Mouse (Mus musculus) G1E (cell line): ENCODE measurements at regions not wholly inside any gene's neighbourhood (a gene's known extent, or its start where the extent isn't known, plus 50 kb on each side); places are given as distances from the start of the nearest gene placed in this dataset.

ENCODE experiments used
- ATAC-seq: 2 replicates; pipeline ENCODE4 v1.8.0; 2016; ENCODE audit warnings: mild to moderate bottlenecking; ENCODE audit not compliant: insufficient number of reproducible peaks, poor library complexity, low FRiP score, severe bottlenecking; ENCODE audit errors: extremely low read depth
- DNase-seq: peaks from one replicate; pipeline ENCODE4 v3.0.0; 2012; ENCODE audit warnings: low spot score
- H3K27me3 ChIP-seq: 2 replicates; pipeline ENCODE4 v1.6.1; 2012; ENCODE audit warnings: mild to moderate bottlenecking, low read length, inconsistent platforms; ENCODE audit not compliant: insufficient read depth
- H3K36me3 ChIP-seq: replicated peaks from 2 replicates; pipeline ENCODE3; 2012; ENCODE audit warnings: mild to moderate bottlenecking, inconsistent platforms
- H3K4me1 ChIP-seq: 2 replicates; pipeline ENCODE4 v1.6.1; 2012; ENCODE audit warnings: low read depth, low read length, inconsistent platforms, mixed read lengths; ENCODE audit not compliant: insufficient read depth
- H3K4me3 ChIP-seq: 2 replicates; pipeline ENCODE4 v1.5.1; 2012; ENCODE audit warnings: low read depth, mild to moderate bottlenecking, inconsistent platforms, low read length, moderate library complexity, mixed read lengths
- H3K9me3 ChIP-seq: replicated peaks from 2 replicates; pipeline ENCODE4 v1.6.1; 2012; ENCODE audit warnings: inconsistent platforms
- CTCF ChIP-seq: IDR thresholded peaks from 2 replicates; pipeline ENCODE4 v1.5.1; 2012; ENCODE audit warnings: low read depth, low read length, inconsistent platforms, mixed read lengths
- GATA1 ChIP-seq: IDR thresholded peaks from 2 replicates; pipeline ENCODE4 v1.6.1; 2012; ENCODE audit warnings: borderline replicate concordance, low read length, inconsistent platforms, mixed read lengths
- GATA2 ChIP-seq: IDR thresholded peaks from 2 replicates; pipeline ENCODE4 v1.6.1; 2012; ENCODE audit warnings: low read depth, low read length, inconsistent platforms, borderline replicate concordance
- POLR2AphosphoS5 ChIP-seq: IDR thresholded peaks from 2 replicates; pipeline ENCODE4 v1.6.1; 2012; ENCODE audit warnings: low read depth, low read length, inconsistent platforms; ENCODE audit not compliant: insufficient replicate concordance
- TAL1 ChIP-seq: conservative IDR thresholded peaks from 2 replicates; pipeline ENCODE4 v1.6.1; 2012; ENCODE audit warnings: low read depth, low read length, inconsistent platforms, mixed read lengths

DNA sequence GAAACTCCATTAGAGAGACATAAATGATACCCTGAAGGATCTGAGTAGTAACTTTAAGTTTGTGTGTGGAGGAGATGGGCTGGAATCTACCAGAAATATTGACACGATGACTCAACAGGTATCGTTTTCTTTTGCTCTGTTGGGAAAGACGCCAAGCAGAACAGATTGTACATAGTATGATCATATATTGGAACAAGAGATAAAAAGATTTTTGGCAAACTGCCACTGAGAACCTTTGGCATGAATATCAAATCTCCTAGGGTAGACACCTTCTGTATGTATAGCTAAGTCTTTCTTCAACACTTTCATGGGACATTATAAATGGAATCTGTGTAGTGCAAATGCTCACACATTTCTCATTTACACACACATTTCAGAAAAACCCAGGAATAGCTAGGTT is 1544.2 kb downstream of the Rapgef2 start:
- Histone ChIP-seq H3K36me3 (no peaks in the 10 kb centered on the region), H3K4me1 (no peaks in the 10 kb centered on the region), H3K9me3 (no peaks in the 10 kb centered on the region), H3K4me3 (no peak overlapping the region), H3K27me3 (no peaks in the 10 kb centered on the region)
- DNase-seq (no peak), ATAC-seq (no peak)
- TF ChIP-seq POLR2AphosphoS5 (no peak), TAL1 (no peak)

DNA sequence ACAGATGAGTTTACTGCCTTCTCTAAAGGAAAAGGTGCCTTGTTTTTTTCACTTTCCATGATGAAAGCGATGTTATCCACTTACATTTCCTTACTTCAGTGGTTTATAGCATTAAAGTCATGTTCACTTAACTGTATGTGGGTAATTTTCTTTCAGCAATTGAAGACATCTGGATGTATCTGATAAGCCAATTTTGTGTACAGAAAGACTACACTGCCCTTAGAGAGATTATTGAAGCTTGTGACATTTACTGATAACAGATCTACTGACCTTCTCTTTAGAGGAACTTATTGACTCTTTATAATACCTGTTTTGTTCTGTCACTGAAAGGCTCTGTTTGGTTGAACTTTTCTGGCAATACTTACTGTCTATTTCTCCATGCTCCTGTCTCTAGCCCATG is 1568.5 kb downstream of the Rapgef2 start:
- Histone ChIP-seq H3K4me1 (peaks cover 15% of the 10 kb centered on the region), H3K9me3 (no peaks in the 10 kb centered on the region), H3K27me3 (no peaks in the 10 kb centered on the region), H3K36me3 (no peaks in the 10 kb centered on the region), H3K4me3 (no peak overlapping the region)
- DNase-seq = peak; percentile 8
- TF ChIP-seq CTCF (no peak), TAL1 (peak; percentile 81)
- ATAC-seq = peak; percentile 95

GRCm38 (mm10) chr3:77695571-77695970 is 1590.7 kb downstream of the Rapgef2 start:
- no peaks in the 10 kb centered on the region for H3K27me3 ChIP-seq
- 0 out of 2 replicates have a peak, but pooled peaks cover 6% of the 10 kb centered on the region for H3K4me1 ChIP-seq
- TF ChIP-seq GATA2 = no peak
- no peak for TF ChIP-seq CTCF
- TF ChIP-seq TAL1 = no peak
- no peak for TF ChIP-seq POLR2AphosphoS5
- TF ChIP-seq GATA1 = no peak
- H3K36me3 ChIP-seq = no peaks in the 10 kb centered on the region
- ATAC-seq (no peak), DNase-seq (no peak)
- H3K9me3 ChIP-seq = no peaks in the 10 kb centered on the region
- no peak overlapping the region for H3K4me3 ChIP-seq

DNA sequence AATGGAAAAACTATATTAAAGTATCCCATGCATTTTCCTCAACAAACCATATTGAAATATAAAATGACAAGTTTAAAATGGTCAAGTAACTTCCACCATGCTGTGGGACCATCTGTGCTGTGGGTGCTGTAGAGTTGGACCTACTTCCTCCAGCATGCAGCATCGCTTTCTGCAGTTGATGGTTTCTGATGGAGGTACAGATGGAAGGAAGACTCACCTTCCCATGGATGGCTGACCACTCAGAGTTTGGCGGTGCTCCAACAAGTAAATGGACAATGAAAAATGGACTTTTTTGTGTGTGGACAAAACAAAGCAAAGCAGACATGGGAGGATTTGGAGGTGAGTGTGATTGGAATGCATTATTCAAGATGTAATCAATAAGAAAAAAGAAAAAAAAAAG is 1592.3 kb downstream of the Fstl5 start:
- no peaks in the 10 kb centered on the region for H3K9me3 ChIP-seq
- H3K36me3 ChIP-seq = no peaks in the 10 kb centered on the region
- TF ChIP-seq CTCF (no peak), TAL1 (no peak), GATA1 (no peak), POLR2AphosphoS5 (no peak), GATA2 (no peak)
- H3K4me1 ChIP-seq = no peaks in the 10 kb centered on the region
- H3K27me3 ChIP-seq = no peaks in the 10 kb centered on the region
- no peak overlapping the region for H3K4me3 ChIP-seq
- DNase-seq = no peak
- no peak for ATAC-seq

DNA sequence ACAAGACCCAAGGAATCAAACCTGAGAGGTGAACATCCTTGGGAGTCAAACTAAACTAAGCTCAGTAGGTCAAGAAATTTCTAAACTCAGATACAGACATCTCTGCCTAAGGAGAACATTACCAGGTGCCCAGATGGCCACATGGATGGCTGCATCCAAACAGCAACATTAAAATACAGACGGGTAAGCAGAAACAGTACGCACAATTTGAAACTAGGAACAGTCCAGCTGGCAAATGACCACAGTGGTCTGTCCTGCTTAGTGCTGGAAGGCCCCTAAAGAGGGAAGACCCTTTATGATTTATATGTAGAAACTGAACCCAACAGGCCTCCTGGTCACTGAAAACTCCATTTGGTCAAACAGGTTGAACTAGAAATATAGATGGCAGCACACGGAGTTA is 1579.8 kb downstream of the Fstl5 start:
- no peak for DNase-seq
- no peaks in the 10 kb centered on the region for H3K36me3 ChIP-seq
- H3K4me3 ChIP-seq = no peak overlapping the region
- H3K9me3 ChIP-seq = no peaks in the 10 kb centered on the region
- no peaks in the 10 kb centered on the region for H3K4me1 ChIP-seq
- no peak for TF ChIP-seq CTCF
- TF ChIP-seq POLR2AphosphoS5 = no peak
- H3K27me3 ChIP-seq = no peaks in the 10 kb centered on the region
- no peak for ATAC-seq
